In genomic region chr8:94787524-94788501, GRCm38 (mm10) we compare ENCODE assay signal across 10 mouse cellular contexts. TPM values are rescaled to one million over a fixed set of nuclear protein-coding genes. Genes with fewer than 3 reads are reported as not detected.
DNase-seq lines count a peak whose midpoint lies in the region; ATAC-seq and TF ChIP-seq lines count a peak whose summit lies in the region.
"Had no signal": no experiment of that assay in that cellular context is flagged by ENCODE, and none has a peak within 500 bp of the region (broad histone marks: within the 10 kb centered on the region; RNA-seq: fewer than 3 reads in every experiment).

No protein-coding gene starts in this region.

- H3K4me1 ChIP-seq in heart, postnatal 0 days (ENCODE audit: control insufficient read depth, insufficient read depth): peaks cover 18% of the 10 kb centered on the region; the same call in 1 of the 2 replicates
- H3K4me1 ChIP-seq in lung, embryonic 14.5 days (ENCODE audit: insufficient read depth): no peaks in the 10 kb centered on the region

- no peak overlapping the region for H3K9ac ChIP-seq in heart, postnatal 0 days (replicated peaks; ENCODE audit: low read depth, low read length)
- no peak overlapping the region for H3K9ac ChIP-seq in lung, embryonic 14.5 days
- H3K9ac ChIP-seq: neural tube, embryonic 13.5 days had no signal

- peak; percentile 63 to 85 for DNase-seq in adrenal gland, adult (ENCODE audit: inconsistent age in 2 of 2, low spot score in 1 of 2)
- no peak for DNase-seq in adrenal gland, postnatal 4 days (ENCODE audit: low spot score in 2 of 2)
- DNase-seq in adrenal gland, adult 8-10 months: peak; percentile 60
- no peak for DNase-seq in heart, postnatal 0 days (ENCODE audit: low spot score)
- DNase-seq in lung, embryonic 14.5 days: no peak
- DNase-seq in frontal cortex, postnatal 14 days (ENCODE audit: low spot score in 2 of 2): no peak
- no peak for DNase-seq in T-cell, adult 2 months (ENCODE audit: low spot score)

- WGBS in heart, postnatal 0 days: 51% methylated on average over 15 of the region's 15 CpGs
- 58% methylated on average over 15 of the region's 15 CpGs for WGBS in lung, embryonic 14.5 days

- no peak overlapping the region for H3K4me3 ChIP-seq in heart, postnatal 0 days (ENCODE audit: low read depth, low read length)
- no peak overlapping the region for H3K4me3 ChIP-seq in lung, embryonic 14.5 days (ENCODE audit: low read depth, low read length)
- H3K4me3 ChIP-seq: neural tube, embryonic 13.5 days had no signal

- H3K36me3 ChIP-seq in heart, postnatal 0 days (replicated peaks; ENCODE audit: control insufficient read depth, insufficient read depth, low read length): no peaks in the 10 kb centered on the region
- H3K36me3 ChIP-seq in lung, embryonic 14.5 days (ENCODE audit: insufficient read depth): no peaks in the 10 kb centered on the region
- H3K36me3 ChIP-seq: neural tube, embryonic 13.5 days had no signal

- TF ChIP-seq CTCF in heart, postnatal 0 days (IDR thresholded peaks at IDR 0.05; ENCODE audit: low read depth): no peak
- no peak for TF ChIP-seq CTCF in lung, embryonic 14.5 days (IDR thresholded peaks at IDR 0.05; ENCODE audit: low read depth)

- ATAC-seq in heart, postnatal 0 days (ENCODE audit: insufficient read depth, low read depth): peak; percentile 25
- ATAC-seq in lung, embryonic 14.5 days (ENCODE audit: insufficient read depth): peak; percentile 68; the same call in 1 of the 2 replicates
- no peak for ATAC-seq in activated CD4-positive, CD25-positive, alpha-beta regulatory T cell, adult 4 months

- H3K27ac ChIP-seq in heart, postnatal 0 days (ENCODE audit: low read depth): no peak overlapping the region
- H3K27ac ChIP-seq in lung, embryonic 14.5 days (ENCODE audit: low read depth): peak overlapping the region; percentile 26; the same call in 1 of the 2 replicates
- H3K27ac ChIP-seq: neural tube, embryonic 13.5 days had no signal

- no peaks in the 10 kb centered on the region for H3K9me3 ChIP-seq in heart, postnatal 0 days (replicated peaks; ENCODE audit: control insufficient read depth, low read length)
- no peaks in the 10 kb centered on the region for H3K9me3 ChIP-seq in lung, embryonic 14.5 days (ENCODE audit: low read depth, low read length)
- H3K9me3 ChIP-seq: neural tube, embryonic 13.5 days had no signal

- no peaks in the 10 kb centered on the region for H3K27me3 ChIP-seq in heart, postnatal 0 days (ENCODE audit: control insufficient read depth, insufficient read depth, low read length)
- no peaks in the 10 kb centered on the region for H3K27me3 ChIP-seq in lung, embryonic 14.5 days (ENCODE audit: insufficient read depth, low read length)
- H3K27me3 ChIP-seq: neural tube, embryonic 13.5 days had no signal

- no peak overlapping the region for H3K4me2 ChIP-seq in heart, postnatal 0 days (ENCODE audit: low read depth, low read length)
- no peak overlapping the region for H3K4me2 ChIP-seq in lung, embryonic 14.5 days
- H3K4me2 ChIP-seq: neural tube, embryonic 13.5 days had no signal

- no peak for TF ChIP-seq EP300 in heart, postnatal 0 days (IDR thresholded peaks at IDR 0.05; ENCODE audit: low read depth)

RNA-seq across cellular contexts. Expression of gene Cx3cl1, which starts 16.0 kb away (rescaled TPM):
- 10 to 100 TPM; 18.8 to 21.1 TPM for total RNA-seq in adrenal gland, postnatal 4 days (2021)
- 10 to 100 TPM; 27.2 to 62.7 (median 45.0) TPM for total RNA-seq in adrenal gland, adult 8-10 months (2022)
- 2.3 and 6.2 TPM in 2 replicates for total RNA-seq in heart, postnatal 0 days (2014; rRNA removed; ENCODE audit: low replicate concordance)
- polyA plus RNA-seq in heart, postnatal 0 days (2015; fragmentation: Nextera tagmentation; extraction: Ambion mirVana): 3.3 and 4.1 TPM in 2 replicates
- polyA plus RNA-seq in lung, embryonic 14.5 days (2014; fragmentation: Nextera tagmentation; extraction: Ambion mirVana): 7.3 and 8.0 TPM in 2 replicates
- not detected for polyA plus RNA-seq in activated CD4-positive, CD25-positive, alpha-beta regulatory T cell, adult 4 months (2017; shearing (Covaris generic))

RNA-seq across cellular contexts. Expression of gene Ccl17, which starts 22.4 kb away (rescaled TPM):
- total RNA-seq in adrenal gland, postnatal 4 days (2021): under 1 TPM; 0.87 to 0.90 TPM
- total RNA-seq in adrenal gland, adult 8-10 months (2022): 1 to 10 TPM in 3 of 4 experiments, under 1 TPM in 1; 0.55 to 4.4 (median 1.7) TPM
- total RNA-seq in heart, postnatal 0 days (2014; rRNA removed; ENCODE audit: low replicate concordance): not detected in 2 replicates
- polyA plus RNA-seq in heart, postnatal 0 days (2015; fragmentation: Nextera tagmentation; extraction: Ambion mirVana): 0.25 TPM in 1 of 2 replicates, not detected in the other
- polyA plus RNA-seq in lung, embryonic 14.5 days (2014; fragmentation: Nextera tagmentation; extraction: Ambion mirVana): not detected in 2 replicates
- under 1 TPM in 1 of 2 experiments, not detected in 1; 0.69 TPM for polyA plus RNA-seq in activated CD4-positive, CD25-positive, alpha-beta regulatory T cell, adult 4 months (2017; shearing (Covaris generic))
- total RNA-seq: gastrocnemius, postnatal 36 days had no signal
- polyA plus RNA-seq: neural tube, embryonic 13.5 days had no signal

RNA-seq across cellular contexts. Expression of gene Ccl22, which starts 42.4 kb away (rescaled TPM):
- total RNA-seq in adrenal gland, postnatal 4 days (2021): under 1 TPM; 0.25 to 0.31 TPM
- total RNA-seq in adrenal gland, adult 8-10 months (2022): under 1 TPM in 1 of 4 experiments, not detected in 3; 0.59 TPM
- 1.7 TPM in 1 of 2 replicates, not detected in the other for total RNA-seq in heart, postnatal 0 days (2014; rRNA removed; ENCODE audit: low replicate concordance)
- not detected in 2 replicates for polyA plus RNA-seq in heart, postnatal 0 days (2015; fragmentation: Nextera tagmentation; extraction: Ambion mirVana)
- polyA plus RNA-seq in lung, embryonic 14.5 days (2014; fragmentation: Nextera tagmentation; extraction: Ambion mirVana): not detected in 2 replicates
- polyA plus RNA-seq in activated CD4-positive, CD25-positive, alpha-beta regulatory T cell, adult 4 months (2017; shearing (Covaris generic)): under 1 TPM in 1 of 2 experiments, not detected in 1; 0.34 TPM
- total RNA-seq: gastrocnemius, postnatal 36 days had no signal
- polyA plus RNA-seq: neural tube, embryonic 13.5 days had no signal

RNA-seq across cellular contexts. Expression of gene Coq9, which starts 50.3 kb away (rescaled TPM):
- 100 to 1,000 TPM; 128 to 144 TPM for total RNA-seq in adrenal gland, postnatal 4 days (2021)
- 100 to 1,000 TPM; 145 to 165 (median 158) TPM for total RNA-seq in adrenal gland, adult 8-10 months (2022)
- total RNA-seq in heart, postnatal 0 days (2014; rRNA removed; ENCODE audit: low replicate concordance): 620 and 677 TPM in 2 replicates
- 290 and 300 TPM in 2 replicates for polyA plus RNA-seq in heart, postnatal 0 days (2015; fragmentation: Nextera tagmentation; extraction: Ambion mirVana)
- 58.3 and 61.0 TPM in 2 replicates for polyA plus RNA-seq in lung, embryonic 14.5 days (2014; fragmentation: Nextera tagmentation; extraction: Ambion mirVana)
- 10 to 100 TPM; 34.1 to 40.2 TPM for polyA plus RNA-seq in activated CD4-positive, CD25-positive, alpha-beta regulatory T cell, adult 4 months (2017; shearing (Covaris generic))

RNA-seq across cellular contexts. Expression of gene Ciapin1, which starts 50.3 kb away (rescaled TPM):
- 10 to 100 TPM; 84.1 to 89.3 TPM for total RNA-seq in adrenal gland, postnatal 4 days (2021)
- total RNA-seq in adrenal gland, adult 8-10 months (2022): 10 to 100 TPM; 67.0 to 99.3 (median 78.5) TPM
- 41.6 and 80.6 TPM in 2 replicates for total RNA-seq in heart, postnatal 0 days (2014; rRNA removed; ENCODE audit: low replicate concordance)
- polyA plus RNA-seq in heart, postnatal 0 days (2015; fragmentation: Nextera tagmentation; extraction: Ambion mirVana): 84.0 and 92.2 TPM in 2 replicates
- 96.0 and 105 TPM in 2 replicates for polyA plus RNA-seq in lung, embryonic 14.5 days (2014; fragmentation: Nextera tagmentation; extraction: Ambion mirVana)
- polyA plus RNA-seq in activated CD4-positive, CD25-positive, alpha-beta regulatory T cell, adult 4 months (2017; shearing (Covaris generic)): 100 to 1,000 TPM in 1 of 2 experiments, 10 to 100 TPM in 1; 93.7 to 120 TPM

Comparison
In these comparisons a context has a peak if more than half of its experiments do, and no peak if none do; other contexts are left out.
1. DNase-seq: peak in adrenal gland, adult (2 of 2) and adrenal gland, adult 8-10 months (single experiment); none in adrenal gland, postnatal 4 days (0 of 2), heart, postnatal 0 days (single experiment), lung, embryonic 14.5 days (single experiment), frontal cortex, postnatal 14 days (0 of 2) and T-cell, adult 2 months (single experiment).